11 mouse cellular contexts compared by ENCODE assay signal in the genomic region with DNA sequence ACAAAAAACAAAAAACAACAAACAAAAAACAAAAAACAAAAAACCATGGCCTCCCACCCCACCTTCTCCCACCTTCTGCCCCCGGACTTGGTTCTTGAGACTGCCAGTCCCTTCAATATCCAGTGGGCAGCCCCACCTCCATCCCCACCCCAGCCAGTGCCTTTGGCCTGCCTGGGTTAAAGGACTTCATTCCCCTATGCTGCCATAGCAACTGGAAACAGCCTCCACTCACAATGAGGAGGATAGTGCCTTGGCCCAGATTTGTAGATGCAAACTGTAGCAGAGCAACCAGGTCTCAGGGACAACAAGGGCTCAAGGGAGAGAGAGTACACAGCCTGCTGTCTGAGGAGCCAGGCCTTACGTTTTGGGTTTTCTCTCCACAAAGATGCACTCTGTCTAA. TPM values are rescaled to one million over a fixed set of nuclear protein-coding genes. Genes with fewer than 3 reads are reported as not detected.
DNase-seq lines count a peak whose midpoint lies in the region; ATAC-seq lines count a peak whose summit lies in the region.
"Had no signal": no experiment of that assay in that cellular context is flagged by ENCODE, and none has a peak within 500 bp of the region (broad histone marks: within the 10 kb centered on the region; RNA-seq: fewer than 3 reads in every experiment).

No protein-coding gene starts in this region.

- no peaks in the 10 kb centered on the region for H3K27me3 ChIP-seq in forebrain, embryonic 14.5 days (replicated peaks; ENCODE audit: control insufficient read depth, insufficient read depth, low read length)
- no peaks in the 10 kb centered on the region for H3K27me3 ChIP-seq in midbrain, embryonic 10.5 days (ENCODE audit: low read depth, poor library complexity, severe bottlenecking)
- H3K27me3 ChIP-seq: embryonic facial prominence, embryonic 15.5 days had no signal

- H3K9ac ChIP-seq in forebrain, embryonic 14.5 days (ENCODE audit: low read length), result no peak overlapping the region
- H3K9ac ChIP-seq: embryonic facial prominence, embryonic 15.5 days; limb, embryonic 12.5 days had no signal

- no peak overlapping the region for H3K4me3 ChIP-seq in forebrain, embryonic 14.5 days (ENCODE audit: low read depth, low read length)
- peak overlapping the region; percentile 7 for H3K4me3 ChIP-seq in midbrain, embryonic 10.5 days
- H3K4me3 ChIP-seq: embryonic facial prominence, embryonic 15.5 days; limb, embryonic 12.5 days had no signal

- peak; percentile 37 to 40 for DNase-seq in right cerebral cortex, postnatal 10 days (ENCODE audit: low spot score in 2 of 2)
- no peak for DNase-seq in right cerebral cortex, adult 2 months (ENCODE audit: low spot score in 2 of 2)
- DNase-seq in forebrain, embryonic 14.5 days (ENCODE audit: low spot score), result peak; percentile 41
- peak; percentile 66 for DNase-seq in midbrain, embryonic 10.5 days (ENCODE audit: low spot score)
- DNase-seq in cerebellum, adult 11 months, result no peak
- DNase-seq in cerebellum, adult 18-20 months, result no peak
- DNase-seq in urinary bladder, postnatal 14 days (ENCODE audit: low spot score), result no peak
- DNase-seq: gastrocnemius, postnatal 10 days; lung, postnatal 36 days had no signal

- no peaks in the 10 kb centered on the region for H3K36me3 ChIP-seq in forebrain, embryonic 14.5 days (ENCODE audit: control insufficient read depth, insufficient read depth, low read length)
- H3K36me3 ChIP-seq in midbrain, embryonic 10.5 days, result peaks cover 9% of the 10 kb centered on the region
- H3K36me3 ChIP-seq: embryonic facial prominence, embryonic 15.5 days; limb, embryonic 12.5 days had no signal

- no peak overlapping the region for H3K27ac ChIP-seq in forebrain, embryonic 14.5 days (ENCODE audit: low read depth, low read length)
- peak overlapping the region; percentile 85 for H3K27ac ChIP-seq in midbrain, embryonic 10.5 days (replicated peaks)
- H3K27ac ChIP-seq: limb, embryonic 12.5 days had no signal

- WGBS in forebrain, embryonic 14.5 days, result 19% methylated on average over 2 of the region's 2 CpGs
- 31% methylated on average over 2 of the region's 2 CpGs for WGBS in midbrain, embryonic 10.5 days

- no peak overlapping the region for H3K4me2 ChIP-seq in forebrain, embryonic 14.5 days (ENCODE audit: low read length)
- H3K4me2 ChIP-seq: embryonic facial prominence, embryonic 15.5 days; limb, embryonic 12.5 days had no signal

- peaks cover 5% of the 10 kb centered on the region for H3K4me1 ChIP-seq in forebrain, embryonic 14.5 days (ENCODE audit: control insufficient read depth, insufficient read depth, low read length)
- peaks cover 50% of the 10 kb centered on the region for H3K4me1 ChIP-seq in midbrain, embryonic 10.5 days

- ATAC-seq in forebrain, embryonic 14.5 days, result peak; percentile 52; the same call in 1 of the 2 replicates

- no peaks in the 10 kb centered on the region for H3K9me3 ChIP-seq in forebrain, embryonic 14.5 days (replicated peaks; ENCODE audit: control insufficient read depth, low read length)
- H3K9me3 ChIP-seq in midbrain, embryonic 10.5 days (replicated peaks), result 0 out of 2 replicates have a peak, but pooled peaks cover 4% of the 10 kb centered on the region
- H3K9me3 ChIP-seq: embryonic facial prominence, embryonic 15.5 days; limb, embryonic 12.5 days had no signal

RNA-seq across cellular contexts. Expression of gene Gm973, which starts 8.0 kb away (rescaled TPM):
- polyA plus RNA-seq in forebrain, embryonic 14.5 days (2014; fragmentation: Nextera tagmentation; extraction: Ambion mirVana), result 5.5 and 6.2 TPM in 2 replicates
- 9.0 and 9.4 TPM in 2 replicates for polyA plus RNA-seq in midbrain, embryonic 10.5 days (2016; fragmentation: Nextera tagmentation; extraction: Ambion mirVana)

RNA-seq across cellular contexts. Expression of gene Fzd7, which starts 41.8 kb away (rescaled TPM):
- polyA plus RNA-seq in forebrain, embryonic 14.5 days (2014; fragmentation: Nextera tagmentation; extraction: Ambion mirVana), result 3.4 and 3.9 TPM in 2 replicates
- polyA plus RNA-seq in midbrain, embryonic 10.5 days (2016; fragmentation: Nextera tagmentation; extraction: Ambion mirVana), result 5.9 and 8.6 TPM in 2 replicates

Comparison
In these comparisons a context has a peak if more than half of its experiments do, and no peak if none do; other contexts are left out.
1. DNase-seq: peak in right cerebral cortex, postnatal 10 days (2 of 2), forebrain, embryonic 14.5 days (single experiment) and midbrain, embryonic 10.5 days (single experiment); none in right cerebral cortex, adult 2 months (0 of 2), cerebellum, adult 11 months (single experiment), cerebellum, adult 18-20 months (0 of 2) and urinary bladder, postnatal 14 days (single experiment).